Mouse (Mus musculus) limb, embryonic 14.5 days (tissue): Measurements from ENCODE around the gene Hoxa1. TPM values are rescaled to one million over a fixed set of nuclear protein-coding genes. Genes with fewer than 3 reads are reported as not detected.
A peak's percentile ranks its signal among the peaks of the same experiment; 100 is the strongest.

Source experiments
- ATAC-seq: fragments of 200-750 bp; cut with Nextera tagmentation; 2 replicates; pipeline ENCODE4 v1.8.0; 2017; ENCODE audit warnings: low read depth, moderate number of reproducible peaks, moderate TSS enrichment; ENCODE audit not compliant: low FRiP score
- DNase-seq: peaks from one replicate; pipeline ENCODE4 v3.0.0-alpha.2; 2015; ENCODE audit warnings: low spot score
- H3K27ac ChIP-seq: fragments of 300-500 bp; sonication (generic); replicated peaks from 2 replicates; pipeline ENCODE4 v1.5.1; 2014; ENCODE audit warnings: low read depth, mild to moderate bottlenecking, low read length, moderate library complexity, mixed read lengths
- H3K27me3 ChIP-seq: fragments of 300-500 bp; sonication (generic); 2 replicates; pipeline ENCODE4 v1.6.1; 2014; ENCODE audit warnings: low read length, mixed read lengths; ENCODE audit not compliant: control insufficient read depth, insufficient read depth
- H3K36me3 ChIP-seq: fragments of 300-500 bp; sonication (generic); 2 replicates; pipeline ENCODE4 v1.6.1; 2014; ENCODE audit warnings: mild to moderate bottlenecking, low read length, moderate library complexity, mixed read lengths; ENCODE audit not compliant: control insufficient read depth, insufficient read depth
- H3K4me1 ChIP-seq: fragments of 300-500 bp; sonication (generic); 2 replicates; pipeline ENCODE4 v1.6.1; 2014; ENCODE audit warnings: antibody characterized with exemption, low read length, mixed read lengths; ENCODE audit not compliant: control insufficient read depth, insufficient read depth
- H3K4me2 ChIP-seq: fragments of 300-500 bp; sonication (generic); replicated peaks from 2 replicates; pipeline ENCODE4 v1.6.1; 2014; ENCODE audit warnings: low read depth, mild to moderate bottlenecking, low read length, moderate library complexity; ENCODE audit not compliant: severe bottlenecking
- H3K4me3 ChIP-seq: fragments of 300-500 bp; sonication (generic); replicated peaks from 2 replicates; pipeline ENCODE4 v1.5.1; 2014; ENCODE audit warnings: low read length
- H3K9ac ChIP-seq: fragments of 300-500 bp; sonication (generic); 2 replicates; pipeline ENCODE4 v1.6.1; 2014; ENCODE audit warnings: mild to moderate bottlenecking, low read depth, low read length, moderate library complexity; ENCODE audit not compliant: severe bottlenecking
- H3K9me3 ChIP-seq: fragments of 300-500 bp; sonication (generic); 2 replicates; pipeline ENCODE4 v1.6.1; 2016; ENCODE audit warnings: low read length; ENCODE audit not compliant: control insufficient read depth
- POLR2A ChIP-seq: fragments of 200-500 bp; IDR thresholded peaks from 2 replicates; pipeline ENCODE4 v1.8.0; 2012; ENCODE audit warnings: inconsistent platforms, mild to moderate bottlenecking, moderate library complexity, borderline replicate concordance; ENCODE audit not compliant: insufficient read depth, insufficient read length; ENCODE audit errors: extremely low read depth
- WGBS: fragments of 180-500 bp; shearing (Covaris S2); extraction: QIAGEN DNeasy Blood & Tissue Kit; methylation state at CpG from one replicate; pipeline ENCODE4 v1.1.7; 2014; 5-methylcytosine and 5-hydroxymethylcytosine counted together
- polyA plus RNA-seq, 2 experiments: library from polyadenylated mRNA; depleted of rRNA in 1 of 2; stranded (reverse) in 1 of 2; unstranded in 1 of 2; fragments of >200 nt; fragmentation: Nextera tagmentation in 1 of 2; extraction: Ambion mirVana in 1 of 2; gene quantifications; 2 replicates each; pipeline versions ENCODE4 v1.2.1 to v1.2.3; 2012 to 2014

The Hoxa1 gene
- polyA plus RNA-seq, 2 experiments, result 1.6 to 1.7 TPM

DNA sequence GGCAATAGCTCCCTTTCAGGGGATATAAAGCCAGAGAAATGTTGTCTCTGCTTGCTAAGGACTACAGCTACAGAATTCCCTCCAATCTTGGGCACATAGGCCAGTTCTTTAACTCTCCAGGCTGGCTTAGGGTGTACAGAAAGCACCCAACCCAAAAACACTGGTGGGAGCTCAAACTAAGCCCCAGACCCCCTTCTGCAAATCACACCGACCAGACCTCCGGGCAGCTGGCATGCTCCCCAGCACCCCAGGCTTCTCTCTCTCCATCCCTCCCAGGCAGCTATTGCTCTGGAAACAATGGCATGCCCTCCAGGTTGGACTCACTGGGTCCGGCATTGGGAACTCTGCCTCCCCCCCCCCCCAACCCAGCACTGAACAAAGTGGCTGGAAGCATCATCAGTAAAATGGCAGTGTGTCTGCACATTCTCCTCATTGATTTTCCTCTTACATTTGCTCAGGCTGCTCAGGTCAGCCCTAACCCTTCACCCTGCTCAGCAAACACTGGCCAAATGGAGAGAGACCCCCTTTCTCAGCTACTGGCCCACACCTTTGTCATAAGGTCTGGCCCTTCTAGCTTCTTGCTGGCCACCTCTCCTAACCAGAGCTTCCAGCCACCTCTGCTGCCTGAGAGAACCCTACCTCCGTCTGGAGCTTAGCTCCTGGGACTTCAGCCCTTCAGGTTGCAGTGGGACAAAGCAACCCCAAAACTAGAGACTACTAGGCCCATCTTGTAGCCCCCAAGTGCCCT is 21.0 kb upstream of the Hoxa1 start:
- Histone ChIP-seq H3K9ac (no peak overlapping the region), H3K27ac (no peak overlapping the region), H3K4me1 (peaks cover 32% of the 10 kb centered on the region), H3K4me2 (no peak overlapping the region; the same call in 1 of the 2 replicates), H3K9me3 (no peaks in the 10 kb centered on the region), H3K4me3 (no peak overlapping the region), H3K27me3 (peaks cover 54% of the 10 kb centered on the region), H3K36me3 (peaks cover 17% of the 10 kb centered on the region)
- DNase-seq, result no peak
- TF ChIP-seq POLR2A, result no peak
- ATAC-seq, result no peak
- 25% methylated on average over 4 of the region's 4 CpGs for WGBS

GRCm38 (mm10) chr6:52177806-52178205 is 19.7 kb upstream of the Hoxa1 start:
- Histone ChIP-seq H3K9me3 (no peaks in the 10 kb centered on the region), H3K4me3 (peak overlapping the region; percentile 40), H3K4me1 (peaks cover 33% of the 10 kb centered on the region), H3K27ac (no peak overlapping the region), H3K27me3 (peaks cover 57% of the 10 kb centered on the region), H3K9ac (no peak overlapping the region), H3K4me2 (peak overlapping the region; percentile 68), H3K36me3 (peaks cover 13% of the 10 kb centered on the region)
- no peak for ATAC-seq
- no peak for DNase-seq
- no peak for TF ChIP-seq POLR2A
- 22% methylated on average over 9 of the region's 9 CpGs for WGBS

DNA sequence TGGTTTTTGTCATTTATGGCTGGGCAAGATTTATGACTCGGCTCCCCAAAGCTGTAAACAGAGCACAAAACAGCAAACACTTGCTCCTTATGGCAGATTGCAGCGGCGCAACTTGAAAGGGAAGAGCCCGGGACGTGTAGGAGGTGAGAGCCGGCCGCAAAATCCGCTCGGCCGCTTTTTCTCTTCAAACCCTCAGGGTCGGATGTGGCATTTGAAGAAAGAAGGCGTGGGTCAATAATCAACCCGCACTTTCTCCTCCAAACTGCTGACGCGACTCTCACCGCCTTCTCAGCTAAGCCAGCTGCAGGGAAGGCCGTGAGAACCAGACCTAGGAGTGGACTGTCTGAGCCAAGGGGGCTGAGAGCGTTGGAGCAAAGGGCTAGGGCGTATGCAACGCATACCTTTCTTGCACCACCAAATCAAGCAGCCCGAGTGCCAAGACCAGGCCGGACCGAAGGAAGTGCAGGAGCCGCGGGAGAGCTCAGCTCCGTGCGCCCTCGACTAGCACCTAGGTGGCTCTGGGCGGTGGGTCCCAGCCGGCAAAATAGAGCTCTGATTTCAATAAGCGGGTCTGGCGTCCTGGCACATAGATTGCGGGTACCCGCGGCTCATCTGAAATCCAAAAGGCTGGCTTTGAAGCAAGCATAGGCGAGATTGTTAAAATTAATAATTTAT is 19.1 kb upstream of the Hoxa1 start, which contains the start of gene 5730596B20Rik:
TSS of gene 5730596B20Rik (plus strand) at position 438 of the 675 bp plus-strand sequence.
- 13% methylated on average over 36 of the region's 36 CpGs for WGBS
- no peak for DNase-seq

DNA sequence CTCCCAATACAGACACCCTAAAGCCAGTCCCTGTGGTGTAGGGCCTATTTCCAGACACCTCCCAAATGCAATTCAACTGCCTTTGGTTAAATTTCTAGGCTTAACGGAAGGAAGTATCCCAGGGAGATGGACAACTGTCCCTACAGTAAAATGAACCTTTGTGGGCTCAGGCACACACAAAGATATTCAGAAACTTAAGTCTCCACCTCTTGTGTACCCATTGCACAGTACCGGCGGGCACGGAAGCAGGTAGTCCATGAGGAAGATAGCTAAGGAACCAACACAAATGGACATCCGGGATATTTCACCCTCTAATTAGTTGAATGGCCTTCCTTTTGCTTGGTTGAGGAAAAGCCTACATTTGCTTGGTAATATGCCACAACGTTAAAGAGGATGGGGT is 18.3 kb upstream of the Hoxa1 start:
- Histone ChIP-seq H3K4me3 (peak overlapping the region; percentile 40), H3K27me3 (peaks cover 65% of the 10 kb centered on the region), H3K27ac (no peak overlapping the region), H3K36me3 (peaks cover 15% of the 10 kb centered on the region), H3K9me3 (no peaks in the 10 kb centered on the region), H3K9ac (peak overlapping the region; percentile 49; the same call in 1 of the 2 replicates), H3K4me1 (peaks cover 40% of the 10 kb centered on the region), H3K4me2 (peak overlapping the region; percentile 68)
- DNase-seq (no peak), ATAC-seq (no peak)
- WGBS, result 14% methylated on average over 6 of the region's 6 CpGs
- TF ChIP-seq POLR2A, result no peak

More for the DNA sequence above, 19.1 kb upstream of the Hoxa1 start, which contains the start of gene 5730596B20Rik:
- no peaks in the 10 kb centered on the region for H3K9me3 ChIP-seq
- ATAC-seq, result no peak
- H3K4me1 ChIP-seq, result peaks cover 36% of the 10 kb centered on the region
- H3K9ac ChIP-seq, result 0 out of 2 replicates have a peak within 1 kb of the TSS, but pooled peaks have one; percentile 49
- peaks cover 15% of the 10 kb centered on the region for H3K36me3 ChIP-seq
- peak within 1 kb of the TSS; percentile 40 for H3K4me3 ChIP-seq
- no peak for TF ChIP-seq POLR2A
- no peak within 1 kb of the TSS for H3K27ac ChIP-seq
- H3K4me2 ChIP-seq, result peak within 1 kb of the TSS; percentile 68
- H3K27me3 ChIP-seq, result peaks cover 59% of the 10 kb centered on the region

DNA sequence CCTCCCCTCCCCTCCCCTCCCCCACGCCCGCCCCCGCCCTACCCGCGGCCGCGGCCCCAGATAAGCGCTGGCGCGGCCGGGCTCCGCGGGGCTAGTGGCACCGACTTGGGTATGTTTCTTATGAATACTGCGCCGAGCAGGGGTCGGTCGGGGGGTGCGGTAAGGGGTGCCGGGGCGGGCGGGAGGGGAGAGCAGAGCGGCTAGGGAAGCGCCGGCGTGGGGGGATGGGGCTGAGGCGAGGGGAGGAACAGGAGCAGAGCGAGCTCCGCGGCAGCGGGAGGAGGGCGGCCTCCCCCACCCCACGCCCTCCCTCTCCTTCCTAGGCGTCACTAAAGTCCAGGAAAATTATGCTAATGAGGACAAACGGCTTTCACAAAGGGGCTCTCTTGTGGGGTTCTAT is 17.7 kb upstream of the Hoxa1 start:
- H3K9ac ChIP-seq, result peak overlapping the region; percentile 49
- peak overlapping the region; percentile 40 for H3K4me3 ChIP-seq
- H3K27ac ChIP-seq, result peak overlapping the region; percentile 43
- ATAC-seq, result no peak
- no peak for TF ChIP-seq POLR2A
- H3K4me2 ChIP-seq, result peak overlapping the region; percentile 68
- 3% methylated on average over 22 of the region's 35 CpGs for WGBS
- peaks cover 10% of the 10 kb centered on the region for H3K36me3 ChIP-seq
- no peak for DNase-seq
- peaks cover 65% of the 10 kb centered on the region for H3K27me3 ChIP-seq
- peaks cover 40% of the 10 kb centered on the region for H3K4me1 ChIP-seq
- no peaks in the 10 kb centered on the region for H3K9me3 ChIP-seq
